Mouse (Mus musculus): ENCODE measurements at regions not wholly inside any gene's neighbourhood (a gene's known extent, or its start where the extent isn't known, plus 50 kb on each side); places are given as distances from the start of the nearest gene placed in this dataset.

DNA sequence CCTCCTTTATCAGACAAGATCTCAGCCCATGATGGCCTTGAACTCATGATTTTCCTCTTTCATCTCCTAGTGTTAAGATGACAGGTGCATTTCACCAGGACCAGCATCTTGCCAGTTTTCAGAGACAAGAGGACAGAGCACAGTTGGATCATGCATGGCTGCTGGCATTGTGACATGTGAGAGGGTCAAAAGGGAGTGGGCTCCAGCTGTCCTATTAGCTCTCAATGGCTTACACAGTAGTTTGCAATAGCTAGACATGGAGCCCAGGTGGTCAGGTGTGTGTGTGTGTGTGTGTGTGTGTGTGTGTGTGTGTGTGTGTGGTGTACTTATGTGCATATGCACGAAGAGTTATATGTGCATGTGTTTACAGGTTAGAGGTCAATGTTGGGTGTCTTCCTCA lies 110.3 kb upstream of the Sdk1 start:
- TF ChIP-seq POLR2A (IDR thresholded peaks at IDR 0.05; ENCODE audit: low read depth, low read length): no peak
- TF ChIP-seq CTCF (conservative IDR thresholded peaks at IDR 0.05; ENCODE audit: insufficient read depth, insufficient read length, low read depth, low read length): no peak

All from kidney, adult 2 months (tissue).